Mouse (Mus musculus): ENCODE data around the gene Dnah8. TPM values are rescaled to one million over a fixed set of nuclear protein-coding genes. Genes with fewer than 3 reads are reported as not detected.
A peak's percentile ranks its signal among the peaks of the same experiment; 100 is the strongest.
"Not testable (repeated sequence)": the region's sequence is repeated elsewhere in the genome, so short reads cannot be mapped to it uniquely, and the experiment has no call there.

Gene Dnah8
- polyA plus RNA-seq, 1 experiment from 2014 or later: 0.43 TPM

- Histone ChIP-seq H3K4me1 (replicated peaks; ENCODE audit: insufficient read depth, low read length) (no peaks in the 10 kb centered on the region), H3K9me3 (replicated peaks; ENCODE audit: low read length) (no peaks in the 10 kb centered on the region), H3K4me3 (replicated peaks; ENCODE audit: low read depth, low read length) (no peak overlapping the region), H3K27ac (no peak overlapping the region), H3K27me3 (ENCODE audit: insufficient read depth, low read length) (no peaks in the 10 kb centered on the region), H3K9ac (ENCODE audit: low read depth, low read length) (no peak overlapping the region), H3K4me2 (ENCODE audit: low read length) (no peak overlapping the region), H3K36me3 (ENCODE audit: insufficient read depth, low read length) (no peaks in the 10 kb centered on the region)
- DNase-seq (ENCODE audit: low spot score) (no peak), ATAC-seq (replicated peaks; ENCODE audit: low FRiP score, low read depth) (no peak)
- 74% methylated on average over 4 of the region's 4 CpGs for WGBS
- TF ChIP-seq CTCF (IDR thresholded peaks at IDR 0.05; ENCODE audit: low read depth): no peak
These were observed 2.7 kb upstream of the Dnah8 start for GRCm38 (mm10) chr17:30621450-30621849.

- no peaks in the 10 kb centered on the region for H3K4me1 ChIP-seq (replicated peaks; ENCODE audit: insufficient read depth, low read length)
- no peak for TF ChIP-seq CTCF (IDR thresholded peaks at IDR 0.05; ENCODE audit: low read depth)
- no peaks in the 10 kb centered on the region for H3K27me3 ChIP-seq (ENCODE audit: insufficient read depth, low read length)
- ATAC-seq (replicated peaks; ENCODE audit: low FRiP score, low read depth) (no peak), DNase-seq (ENCODE audit: low spot score) (no peak)
- WGBS: 88% methylated on average over 3 of the region's 3 CpGs
- no peak overlapping the region for H3K9ac ChIP-seq (ENCODE audit: low read depth, low read length)
- H3K27ac ChIP-seq: no peak overlapping the region
- H3K36me3 ChIP-seq (ENCODE audit: insufficient read depth, low read length): no peaks in the 10 kb centered on the region
- no peak overlapping the region for H3K4me3 ChIP-seq (replicated peaks; ENCODE audit: low read depth, low read length)
- H3K9me3 ChIP-seq (replicated peaks; ENCODE audit: low read length): no peaks in the 10 kb centered on the region
- no peak overlapping the region for H3K4me2 ChIP-seq (ENCODE audit: low read length)
These were observed 954 bp upstream of the Dnah8 start for GRCm38 (mm10) chr17:30623200-30623599.

DNA sequence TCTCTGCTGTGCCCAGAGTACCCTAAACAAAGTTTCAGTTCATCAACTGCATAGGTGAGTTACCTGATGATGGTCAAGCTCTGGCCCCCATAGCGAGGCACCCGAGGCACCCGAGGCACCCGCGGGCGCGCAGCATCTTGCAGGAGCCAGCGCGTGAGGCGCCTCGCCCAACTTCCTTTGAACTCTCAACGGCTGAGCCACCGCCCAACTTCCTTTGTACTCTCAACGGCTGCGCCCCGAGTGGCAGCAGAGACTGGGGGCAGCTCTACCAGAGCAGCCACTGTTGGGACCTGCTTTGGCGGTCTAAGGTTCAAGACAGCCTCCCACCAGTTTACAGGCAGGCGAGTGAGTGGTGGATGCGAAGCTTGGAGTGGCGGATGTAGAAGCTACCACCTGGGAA is 2.6 kb downstream of the Dnah8 start, which contains the start of gene Glo1:
Gene Glo1 (minus strand): TSS at position 153 of the 400 bp plus-strand sequence.
- WGBS: no CpG with 5 or more reads among the region's 20 CpGs
- not testable (repeated sequence) for ATAC-seq (replicated peaks; ENCODE audit: low FRiP score, low read depth); H3K9ac ChIP-seq (ENCODE audit: low read depth, low read length); H3K36me3 ChIP-seq (ENCODE audit: insufficient read depth, low read length); H3K27ac ChIP-seq; H3K4me1 ChIP-seq (replicated peaks; ENCODE audit: insufficient read depth, low read length); H3K9me3 ChIP-seq (replicated peaks; ENCODE audit: low read length); H3K4me3 ChIP-seq (replicated peaks; ENCODE audit: low read depth, low read length); H3K4me2 ChIP-seq (ENCODE audit: low read length); H3K27me3 ChIP-seq (ENCODE audit: insufficient read depth, low read length); DNase-seq (ENCODE audit: low spot score)

- ATAC-seq (replicated peaks; ENCODE audit: low FRiP score, low read depth): 0 out of 2 replicates have a peak, but pooled peaks have one; percentile 33
These were observed 11.2 kb downstream of the Dnah8 start for GRCm38 (mm10) chr17:30635367-30635766.

GRCm38 (mm10) chr17:30637714-30638113 is 13.6 kb downstream of the Dnah8 start:
- Histone ChIP-seq H3K36me3 (ENCODE audit: insufficient read depth, low read length) (no peaks in the 10 kb centered on the region), H3K27me3 (ENCODE audit: insufficient read depth, low read length) (no peaks in the 10 kb centered on the region), H3K4me1 (replicated peaks; ENCODE audit: insufficient read depth, low read length) (no peaks in the 10 kb centered on the region), H3K9ac (ENCODE audit: low read depth, low read length) (no peak overlapping the region), H3K4me3 (replicated peaks; ENCODE audit: low read depth, low read length) (no peak overlapping the region), H3K27ac (no peak overlapping the region), H3K4me2 (ENCODE audit: low read length) (no peak overlapping the region), H3K9me3 (replicated peaks; ENCODE audit: low read length) (no peaks in the 10 kb centered on the region)
- no peak for DNase-seq (ENCODE audit: low spot score)
- ATAC-seq (replicated peaks; ENCODE audit: low FRiP score, low read depth): no peak
- no peak for TF ChIP-seq CTCF (IDR thresholded peaks at IDR 0.05; ENCODE audit: low read depth)
- 54% methylated on average over 1 of the region's 1 CpGs for WGBS

More at GRCm38 (mm10) chr17:30635367-30635766, 11.2 kb downstream of the Dnah8 start:
- Histone ChIP-seq H3K4me3 (replicated peaks; ENCODE audit: low read depth, low read length) (0 out of 2 replicates have a peak overlapping the region, but pooled peaks have one; percentile 9), H3K36me3 (ENCODE audit: insufficient read depth, low read length) (no peaks in the 10 kb centered on the region), H3K9ac (ENCODE audit: low read depth, low read length) (no peak overlapping the region), H3K4me2 (ENCODE audit: low read length) (peak overlapping the region; percentile 28; the same call in 1 of the 2 replicates), H3K27me3 (ENCODE audit: insufficient read depth, low read length) (no peaks in the 10 kb centered on the region), H3K4me1 (replicated peaks; ENCODE audit: insufficient read depth, low read length) (no peaks in the 10 kb centered on the region), H3K27ac (no peak overlapping the region), H3K9me3 (replicated peaks; ENCODE audit: low read length) (no peaks in the 10 kb centered on the region)
- TF ChIP-seq CTCF (IDR thresholded peaks at IDR 0.05; ENCODE audit: low read depth): no peak
- 33% methylated on average over 17 of the region's 17 CpGs for WGBS
- DNase-seq (ENCODE audit: low spot score): peak; percentile 45

- Histone ChIP-seq H3K27me3 (ENCODE audit: insufficient read depth, low read length) (no peaks in the 10 kb centered on the region), H3K9me3 (replicated peaks; ENCODE audit: low read length) (no peaks in the 10 kb centered on the region), H3K4me3 (replicated peaks; ENCODE audit: low read depth, low read length) (no peak overlapping the region), H3K4me1 (replicated peaks; ENCODE audit: insufficient read depth, low read length) (no peaks in the 10 kb centered on the region), H3K27ac (no peak overlapping the region), H3K36me3 (ENCODE audit: insufficient read depth, low read length) (no peaks in the 10 kb centered on the region), H3K4me2 (ENCODE audit: low read length) (no peak overlapping the region), H3K9ac (ENCODE audit: low read depth, low read length) (no peak overlapping the region)
- DNase-seq (ENCODE audit: low spot score) (no peak), ATAC-seq (replicated peaks; ENCODE audit: low FRiP score, low read depth) (no peak)
- WGBS: 29% methylated on average over 2 of the region's 2 CpGs
- no peak for TF ChIP-seq CTCF (IDR thresholded peaks at IDR 0.05; ENCODE audit: low read depth)
These were observed 14.8 kb downstream of the Dnah8 start for GRCm38 (mm10) chr17:30638996-30639395.

DNA sequence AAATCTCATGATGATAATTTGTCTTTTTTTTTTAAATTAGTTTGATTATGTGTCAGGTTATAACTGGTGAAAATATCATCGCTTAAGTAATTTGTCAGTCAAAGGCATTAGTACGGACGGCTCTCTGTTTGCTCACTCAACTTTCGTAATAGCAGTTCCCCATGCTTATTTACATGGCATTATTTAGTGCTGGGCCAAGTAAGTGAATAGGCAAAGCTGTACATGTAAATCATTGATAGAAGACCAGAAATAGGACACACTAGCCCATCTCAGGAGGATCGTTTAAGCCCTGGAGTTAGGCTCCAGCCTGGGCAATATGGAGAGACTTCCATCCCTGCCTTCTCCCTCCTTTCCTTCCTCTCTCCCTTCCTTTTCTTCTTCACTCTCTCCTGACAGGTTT is 16.7 kb downstream of the Dnah8 start:
- no peak overlapping the region for H3K4me2 ChIP-seq (ENCODE audit: low read length)
- WGBS: 92% methylated on average over 5 of the region's 5 CpGs
- TF ChIP-seq CTCF (IDR thresholded peaks at IDR 0.05; ENCODE audit: low read depth): no peak

More for the DNA sequence above, 16.7 kb downstream of the Dnah8 start:
- H3K9ac ChIP-seq (ENCODE audit: low read depth, low read length): no peak overlapping the region
- H3K36me3 ChIP-seq (ENCODE audit: insufficient read depth, low read length): no peaks in the 10 kb centered on the region
- no peak overlapping the region for H3K27ac ChIP-seq
- ATAC-seq (replicated peaks; ENCODE audit: low FRiP score, low read depth) (no peak), DNase-seq (ENCODE audit: low spot score) (no peak)
- no peaks in the 10 kb centered on the region for H3K27me3 ChIP-seq (ENCODE audit: insufficient read depth, low read length)
- H3K4me3 ChIP-seq (replicated peaks; ENCODE audit: low read depth, low read length): no peak overlapping the region
- no peaks in the 10 kb centered on the region for H3K4me1 ChIP-seq (replicated peaks; ENCODE audit: insufficient read depth, low read length)
- H3K9me3 ChIP-seq (replicated peaks; ENCODE audit: low read length): no peaks in the 10 kb centered on the region
